Mouse (Mus musculus) limb, embryonic 11.5 days (tissue): ENCODE measurements around the gene Slc37a3. TPM values are rescaled to one million over a fixed set of nuclear protein-coding genes. Genes with fewer than 3 reads are reported as not detected.
A peak's percentile ranks its signal among the peaks of the same experiment; 100 is the strongest.

ENCODE experiments used
- ATAC-seq: fragments of 200-750 bp; cut with Nextera tagmentation; 2 replicates; pipeline ENCODE4 v1.8.0; 2017; ENCODE audit warnings: low read depth; ENCODE audit not compliant: insufficient number of reproducible peaks, low FRiP score, low TSS enrichment
- DNase-seq: peaks from one replicate; pipeline ENCODE4 v3.0.0-alpha.2; 2015; ENCODE audit warnings: low spot score
- H3K27ac ChIP-seq: fragments of 300-500 bp; sonication (generic); replicated peaks from 2 replicates; pipeline ENCODE4 v1.5.1; 2014; ENCODE audit warnings: low read depth, mild to moderate bottlenecking, low read length
- H3K27me3 ChIP-seq: fragments of 300-500 bp; sonication (generic); 2 replicates; pipeline ENCODE4 v1.6.1; 2014; ENCODE audit warnings: mild to moderate bottlenecking, low read length, mixed read lengths; ENCODE audit not compliant: control insufficient read depth, insufficient read depth
- H3K36me3 ChIP-seq: fragments of 300-500 bp; sonication (generic); 2 replicates; pipeline ENCODE4 v1.6.1; 2014; ENCODE audit warnings: mild to moderate bottlenecking, low read length, moderate library complexity, mixed read lengths; ENCODE audit not compliant: control insufficient read depth, insufficient read depth
- H3K4me1 ChIP-seq: fragments of 300-500 bp; sonication (generic); 2 replicates; pipeline ENCODE4 v1.6.1; 2014; ENCODE audit warnings: low read length, mixed read lengths; ENCODE audit not compliant: control insufficient read depth, insufficient read depth
- H3K4me2 ChIP-seq: fragments of 300-500 bp; sonication (generic); 2 replicates; pipeline ENCODE4 v1.6.1; 2014; ENCODE audit warnings: low read depth, mild to moderate bottlenecking, moderate library complexity; ENCODE audit not compliant: severe bottlenecking
- H3K4me3 ChIP-seq: fragments of 300-500 bp; sonication (generic); 2 replicates; pipeline ENCODE4 v1.5.1; 2014; ENCODE audit warnings: low read depth, low read length
- H3K9ac ChIP-seq: fragments of 300-500 bp; sonication (generic); 2 replicates; pipeline ENCODE4 v1.6.1; 2014; ENCODE audit warnings: mild to moderate bottlenecking, low read length
- H3K9me3 ChIP-seq: fragments of 300-500 bp; sonication (generic); 2 replicates; pipeline ENCODE4 v1.6.1; 2016; ENCODE audit warnings: low read length; ENCODE audit not compliant: control insufficient read depth
- whole genome bisulfite sequencing: fragments of 180-500 bp; shearing (Covaris S2); extraction: QIAGEN DNeasy Blood & Tissue Kit; methylation state at CpG from one replicate; pipeline ENCODE4 v1.1.7; 2014; 5-methylcytosine and 5-hydroxymethylcytosine counted together
- polyA plus RNA-seq: library from polyadenylated mRNA; unstranded; fragments of >200 nt; fragmentation: Nextera tagmentation; extraction: Ambion mirVana; gene quantifications from 2 replicates; pipeline ENCODE4 v1.2.1, GENCODE M21; 2014

Gene Slc37a3
- polyA plus RNA-seq, result 50.7 and 50.8 TPM in 2 replicates

DNA sequence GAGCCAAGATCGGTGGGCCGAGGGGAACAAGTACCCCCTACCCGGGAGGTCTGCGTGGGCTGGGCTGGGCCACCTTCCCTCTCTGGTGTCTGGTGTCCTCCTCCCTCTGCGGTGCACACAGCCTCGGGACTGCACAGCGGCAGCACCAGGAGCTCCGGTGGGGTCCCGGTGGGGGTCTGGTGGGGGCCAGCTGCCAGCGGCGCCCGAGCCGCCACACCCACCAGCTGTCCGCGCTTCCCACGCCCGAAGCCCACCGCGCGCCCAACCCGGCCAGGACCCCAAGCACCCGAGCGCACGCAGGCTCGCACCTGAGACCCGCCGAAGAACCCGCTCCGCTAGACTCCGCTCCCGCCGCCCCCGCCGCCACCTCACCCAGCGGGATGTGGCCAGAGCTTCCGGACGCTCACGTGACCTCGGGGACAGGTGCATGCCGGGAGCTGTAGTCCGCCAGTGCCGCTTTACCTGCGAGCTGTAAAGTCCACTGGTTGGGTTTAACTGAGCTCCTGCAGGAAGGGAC is at the start of gene Slc37a3:
Slc37a3 (minus strand) TSS at position 365 of the 517 bp plus-strand sequence.
- peak within 1 kb of the TSS; percentile 85 for H3K9ac ChIP-seq
- H3K4me2 ChIP-seq, result peak within 1 kb of the TSS; percentile 57
- H3K9me3 ChIP-seq, result no peaks in the 10 kb centered on the region
- peak within 1 kb of the TSS; percentile 92 for H3K4me3 ChIP-seq
- ATAC-seq, result peak; percentile 86
- no peaks in the 10 kb centered on the region for H3K4me1 ChIP-seq
- H3K36me3 ChIP-seq, result 0 out of 2 replicates have a peak, but pooled peaks cover 3% of the 10 kb centered on the region
- H3K27me3 ChIP-seq, result no peaks in the 10 kb centered on the region
- peak; percentile 94 for DNase-seq
- under 1% methylated on average over 42 of the region's 43 CpGs for WGBS
- H3K27ac ChIP-seq, result 0 out of 2 replicates have a peak within 1 kb of the TSS, but pooled peaks have one; percentile 1

DNA sequence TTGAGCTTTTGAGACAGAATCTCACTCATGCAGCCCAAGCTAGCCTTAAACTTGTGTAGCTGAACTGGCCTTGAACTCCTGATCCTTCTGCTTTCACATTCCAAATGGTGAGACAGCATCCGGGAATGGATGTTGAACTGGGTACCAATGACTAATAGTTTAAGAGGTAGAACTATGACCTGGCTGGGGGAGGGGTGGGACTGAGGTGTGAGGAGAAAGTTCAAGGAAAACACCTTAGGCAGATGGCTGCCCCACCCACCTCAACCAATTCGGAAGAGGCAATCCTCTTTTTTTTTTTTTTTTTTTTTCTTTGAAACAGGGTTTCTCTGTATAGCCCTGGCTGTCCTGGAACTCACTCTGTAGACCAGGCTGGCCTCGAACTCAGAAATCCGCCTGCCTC is 49.2 kb upstream of the Slc37a3 start:
- H3K4me1 ChIP-seq, result no peaks in the 10 kb centered on the region
- H3K27ac ChIP-seq, result no peak overlapping the region
- ATAC-seq (no peak), DNase-seq (no peak)
- H3K9me3 ChIP-seq, result no peaks in the 10 kb centered on the region
- H3K36me3 ChIP-seq, result no peaks in the 10 kb centered on the region
- H3K4me3 ChIP-seq, result no peak overlapping the region
- H3K4me2 ChIP-seq, result no peak overlapping the region
- H3K9ac ChIP-seq, result no peak overlapping the region
- H3K27me3 ChIP-seq, result no peaks in the 10 kb centered on the region
- WGBS, result 88% methylated on average over 4 of the region's 4 CpGs

DNA sequence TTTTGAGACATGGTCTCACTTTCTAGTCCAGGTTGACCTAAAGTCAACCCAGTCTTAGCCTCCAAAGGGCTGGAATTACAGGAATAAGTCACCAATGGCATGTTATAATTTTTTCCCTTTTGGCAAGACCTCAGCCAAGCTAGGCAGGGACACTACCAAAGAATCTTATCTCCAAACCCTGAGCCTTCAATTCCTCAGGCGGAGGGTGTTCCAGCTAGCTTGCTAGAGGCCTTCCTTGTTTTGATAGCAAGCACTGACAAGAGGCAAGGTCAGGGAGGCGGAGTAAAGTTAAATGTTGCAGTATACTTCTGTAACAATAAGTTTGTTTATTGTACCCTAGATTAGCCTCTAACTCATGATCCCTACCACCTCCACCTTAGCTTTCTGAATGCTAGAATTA is 47.7 kb upstream of the Slc37a3 start:
- WGBS, result 88% methylated on average over 2 of the region's 2 CpGs
- no peak for DNase-seq
- no peak overlapping the region for H3K4me3 ChIP-seq
- ATAC-seq, result no peak
- no peak overlapping the region for H3K27ac ChIP-seq
- no peak overlapping the region for H3K9ac ChIP-seq
- H3K4me2 ChIP-seq, result no peak overlapping the region
- H3K36me3 ChIP-seq, result no peaks in the 10 kb centered on the region
- no peaks in the 10 kb centered on the region for H3K4me1 ChIP-seq
- no peaks in the 10 kb centered on the region for H3K27me3 ChIP-seq
- H3K9me3 ChIP-seq, result no peaks in the 10 kb centered on the region

DNA sequence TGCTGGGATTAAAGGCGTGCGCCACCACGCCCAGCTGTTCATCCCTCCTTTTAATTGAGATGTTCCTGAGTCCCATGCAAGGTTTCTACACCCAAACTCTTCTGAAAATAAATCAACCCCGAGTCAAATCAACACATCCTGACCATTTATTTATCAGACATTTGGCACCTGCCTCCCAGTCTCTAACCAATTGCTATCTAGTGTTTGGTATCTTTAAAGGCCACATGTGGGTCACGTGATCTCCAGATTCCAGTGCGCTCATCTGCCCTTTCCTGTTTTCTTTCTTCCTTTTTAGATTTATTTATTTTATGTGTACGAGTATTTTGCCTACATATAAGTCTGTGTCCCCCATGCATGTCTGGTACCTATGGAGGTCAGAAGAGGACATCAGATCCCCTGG is 46.2 kb upstream of the Slc37a3 start:
- H3K27ac ChIP-seq, result no peak overlapping the region
- peaks cover 3% of the 10 kb centered on the region; the same call in 1 of the 2 replicates for H3K4me1 ChIP-seq
- 90% methylated on average over 7 of the region's 7 CpGs for WGBS
- H3K36me3 ChIP-seq, result no peaks in the 10 kb centered on the region
- no peaks in the 10 kb centered on the region for H3K9me3 ChIP-seq
- DNase-seq (no peak), ATAC-seq (no peak)
- H3K27me3 ChIP-seq, result peaks cover 3% of the 10 kb centered on the region; the same call in 1 of the 2 replicates
- H3K4me3 ChIP-seq, result no peak overlapping the region
- no peak overlapping the region for H3K4me2 ChIP-seq
- no peak overlapping the region for H3K9ac ChIP-seq

DNA sequence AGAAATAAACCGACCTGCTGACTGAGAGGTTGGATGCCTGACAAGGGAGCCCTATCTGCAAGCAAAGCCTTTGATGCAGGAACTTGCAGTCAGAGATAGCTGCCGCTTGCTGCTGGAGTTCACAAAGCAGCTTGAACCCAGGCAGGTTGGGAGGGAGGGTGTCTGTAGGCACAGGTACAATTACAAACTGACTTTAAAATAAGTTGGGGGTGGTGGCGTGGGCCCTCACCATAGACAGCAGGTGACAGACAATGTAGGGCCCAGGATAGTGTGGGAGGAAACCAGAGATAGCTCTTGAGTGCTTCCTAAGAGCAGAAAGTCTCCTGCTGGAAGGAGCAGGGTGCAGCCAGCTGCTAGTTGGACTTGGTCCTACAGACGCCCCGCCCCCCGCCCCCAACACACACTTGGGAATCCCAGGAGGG is 45.7 kb upstream of the Slc37a3 start:
- no peak overlapping the region for H3K27ac ChIP-seq
- peaks cover 6% of the 10 kb centered on the region; the same call in 1 of the 2 replicates for H3K27me3 ChIP-seq
- 66% methylated on average over 6 of the region's 6 CpGs for WGBS
- ATAC-seq (no peak), DNase-seq (no peak)
- no peak overlapping the region for H3K4me3 ChIP-seq
- no peaks in the 10 kb centered on the region for H3K9me3 ChIP-seq
- no peaks in the 10 kb centered on the region for H3K36me3 ChIP-seq
- no peak overlapping the region for H3K4me2 ChIP-seq
- no peak overlapping the region for H3K9ac ChIP-seq
- H3K4me1 ChIP-seq, result peaks cover 3% of the 10 kb centered on the region; the same call in 1 of the 2 replicates

DNA sequence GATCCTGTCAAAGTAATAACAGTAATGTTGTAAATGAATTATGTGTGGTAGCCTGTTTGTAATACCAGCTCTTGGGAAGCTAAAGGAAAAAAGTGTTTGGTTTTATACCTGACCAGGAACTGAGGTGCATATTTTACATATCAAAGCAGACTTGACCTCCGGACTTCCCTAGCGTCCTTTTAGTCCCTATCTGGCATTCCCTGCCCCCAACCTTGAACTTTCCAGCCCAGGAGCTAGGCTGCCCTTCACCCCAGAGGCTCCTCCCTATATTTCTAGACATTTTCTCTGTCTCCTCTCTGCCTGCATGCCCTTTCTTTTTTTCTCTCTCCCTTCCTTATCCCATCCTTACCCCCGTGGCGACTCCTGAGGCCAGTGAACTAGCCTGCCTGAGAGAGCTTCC is 43.4 kb upstream of the Slc37a3 start:
- Histone ChIP-seq H3K4me3 (no peak overlapping the region), H3K9me3 (no peaks in the 10 kb centered on the region), H3K27ac (no peak overlapping the region), H3K36me3 (no peaks in the 10 kb centered on the region), H3K4me2 (no peak overlapping the region), H3K9ac (no peak overlapping the region), H3K4me1 (peaks cover 3% of the 10 kb centered on the region; the same call in 1 of the 2 replicates), H3K27me3 (peaks cover 6% of the 10 kb centered on the region; the same call in 1 of the 2 replicates)
- no peak for DNase-seq
- 44% methylated on average over 4 of the region's 4 CpGs for WGBS
- ATAC-seq, result no peak

DNA sequence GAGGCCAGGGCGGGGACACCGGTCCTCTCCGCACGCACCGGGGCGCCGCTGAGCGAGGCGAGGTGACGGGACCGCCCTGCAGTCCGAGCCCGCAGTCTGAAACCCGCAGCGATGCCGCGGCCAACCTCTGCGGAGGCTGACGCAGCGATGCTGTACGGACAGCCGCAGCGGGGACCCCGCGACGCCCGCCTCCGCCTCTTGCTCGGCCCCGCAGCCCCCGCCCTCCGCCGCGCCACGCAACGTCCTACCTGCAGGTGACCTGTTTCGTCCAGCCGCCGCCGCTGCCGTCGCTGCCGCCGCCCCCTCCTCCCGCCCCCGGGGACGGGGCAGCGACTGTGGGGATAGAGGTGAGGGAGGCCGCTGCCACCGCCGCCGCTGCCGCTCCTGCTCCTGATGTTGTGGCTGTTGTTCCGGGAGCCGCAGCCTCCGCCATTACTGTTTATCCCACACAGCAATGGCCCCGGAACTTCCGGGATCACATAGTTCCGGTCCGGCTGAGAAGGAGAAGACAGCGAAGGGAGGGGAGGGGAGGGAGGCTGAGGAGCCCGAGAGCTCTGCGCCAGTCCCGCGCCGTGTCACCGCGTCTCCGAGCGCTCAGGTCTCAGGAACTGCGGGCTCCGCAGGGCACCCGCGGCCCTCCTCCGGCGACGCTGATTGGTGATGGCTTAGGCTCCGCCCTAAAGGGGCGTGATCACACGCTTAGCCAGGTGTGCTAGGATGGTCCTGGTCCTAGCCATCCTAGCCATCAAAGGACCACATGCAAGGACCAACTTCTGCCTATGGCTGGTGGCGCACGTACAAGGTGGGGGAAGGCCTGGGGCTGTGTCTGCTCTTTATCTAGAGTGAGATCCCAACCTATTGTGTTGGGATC is 42.6 kb upstream of the Slc37a3 start, which contains the start of gene Mkrn1:
Mkrn1 (minus strand) TSS at position 612 of the 871 bp plus-strand sequence.
- Histone ChIP-seq H3K4me2 (peak within 1 kb of the TSS; percentile 73), H3K9ac (peak within 1 kb of the TSS; percentile 66), H3K4me1 (peaks cover 3% of the 10 kb centered on the region; the same call in 1 of the 2 replicates), H3K27me3 (peaks cover 6% of the 10 kb centered on the region; the same call in 1 of the 2 replicates), H3K27ac (0 out of 2 replicates have a peak within 1 kb of the TSS, but pooled peaks have one; percentile 21), H3K4me3 (peak within 1 kb of the TSS; percentile 96), H3K36me3 (no peaks in the 10 kb centered on the region), H3K9me3 (no peaks in the 10 kb centered on the region)
- ATAC-seq (peak; percentile 88), DNase-seq (peak; percentile 83)
- WGBS, result under 1% methylated on average over 76 of the region's 82 CpGs

DNA sequence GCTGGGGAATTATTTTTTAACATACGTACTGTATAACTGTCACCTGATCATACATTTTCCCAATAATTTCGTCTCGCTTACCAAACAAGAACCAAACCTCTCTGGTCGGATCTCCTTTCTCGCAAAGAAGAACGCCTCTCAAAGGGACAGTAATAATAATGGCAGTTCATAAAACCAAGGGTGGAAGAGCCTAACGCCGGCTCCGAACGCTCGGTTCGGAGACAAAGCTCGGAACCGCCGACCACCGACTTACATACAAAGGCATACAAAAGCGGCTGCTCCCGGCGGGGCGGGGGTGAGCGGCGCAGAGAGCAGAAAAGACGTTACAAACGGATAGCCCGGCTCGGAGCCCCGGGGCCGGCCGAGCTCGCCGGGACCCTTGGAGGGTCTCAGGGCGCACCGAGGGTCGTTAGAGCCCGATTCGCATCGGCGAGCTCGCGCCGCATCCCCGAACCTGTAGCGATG is 41.9 kb upstream of the Slc37a3 start:
- Histone ChIP-seq H3K4me1 (peaks cover 3% of the 10 kb centered on the region; the same call in 1 of the 2 replicates), H3K9me3 (no peaks in the 10 kb centered on the region), H3K9ac (peak overlapping the region; percentile 66), H3K27me3 (peaks cover 6% of the 10 kb centered on the region; the same call in 1 of the 2 replicates), H3K27ac (no peak overlapping the region), H3K4me2 (peak overlapping the region; percentile 73), H3K4me3 (peak overlapping the region; percentile 96), H3K36me3 (no peaks in the 10 kb centered on the region)
- ATAC-seq (no peak), DNase-seq (peak; percentile 67)
- under 1% methylated on average over 43 of the region's 43 CpGs for WGBS
